In genomic region chr11:116023771-116024355, GRCm38 (mm10) we compare ENCODE assay signal across 8 mouse cellular contexts. TPM values are rescaled to one million over a fixed set of nuclear protein-coding genes. Genes with fewer than 3 reads are reported as not detected.
DNase-seq lines count a peak whose midpoint lies in the region; ATAC-seq and TF ChIP-seq lines count a peak whose summit lies in the region.

No protein-coding gene starts in this region.

- peak overlapping the region; percentile 99 for H3K27ac ChIP-seq in cerebellum, adult 2 months (ENCODE audit: insufficient read depth, low read length)
- H3K27ac ChIP-seq in hindbrain, embryonic 14.5 days: peak overlapping the region; percentile 100
- H3K27ac ChIP-seq in lung, postnatal 0 days (ENCODE audit: low read length): peak overlapping the region; percentile 99

- WGBS in cerebellum, adult 2 months: 1% methylated on average over 56 of the region's 57 CpGs
- under 1% methylated on average over 55 of the region's 57 CpGs for WGBS in hindbrain, embryonic 14.5 days
- under 1% methylated on average over 54 of the region's 57 CpGs for WGBS in lung, postnatal 0 days

- H3K9me3 ChIP-seq in hindbrain, embryonic 14.5 days (ENCODE audit: control insufficient read depth, low read length): no peaks in the 10 kb centered on the region
- H3K9me3 ChIP-seq in lung, postnatal 0 days (ENCODE audit: low read length): no peaks in the 10 kb centered on the region

- POLR2A ChIA-PET in Patski (lab: Charles Lee): interaction anchor here (1.0 kb wide), 1 partner anchor 62 kb away, joined by 4 read pairs; no protein-coding TSS in a partner anchor

- peak; percentile 94 for TF ChIP-seq CTCF in Patski (IDR thresholded peaks at IDR 0.05)
- TF ChIP-seq CTCF in cerebellum, adult 2 months (IDR thresholded peaks at IDR 0.05; ENCODE audit: borderline replicate concordance, insufficient read depth, low read depth, low read length): peak; percentile 47; the same call in 1 of the 2 replicates
- peak; percentile 82 for TF ChIP-seq CTCF in lung, postnatal 0 days (IDR thresholded peaks at IDR 0.05)

- H3K4me1 ChIP-seq in cerebellum, adult 2 months (ENCODE audit: control insufficient read depth, insufficient read depth, low read length): peaks cover 7% of the 10 kb centered on the region; the same call in 1 of the 2 replicates
- peaks cover 16% of the 10 kb centered on the region for H3K4me1 ChIP-seq in hindbrain, embryonic 14.5 days (replicated peaks; ENCODE audit: control insufficient read depth, insufficient read depth, low read length)
- H3K4me1 ChIP-seq in lung, postnatal 0 days (ENCODE audit: insufficient read depth, low read depth, low read length): no peaks in the 10 kb centered on the region; the same call in 1 of the 2 replicates

- ATAC-seq in Patski: peak; percentile 30
- peak; percentile 63 for ATAC-seq in hindbrain, embryonic 14.5 days (ENCODE audit: low FRiP score)
- ATAC-seq in lung, postnatal 0 days: peak; percentile 68

- H3K27me3 ChIP-seq in Patski: no peaks in the 10 kb centered on the region
- no peaks in the 10 kb centered on the region for H3K27me3 ChIP-seq in cerebellum, adult 2 months (ENCODE audit: control insufficient read depth, insufficient read depth, low read length)
- H3K27me3 ChIP-seq in hindbrain, embryonic 14.5 days (ENCODE audit: control insufficient read depth, insufficient read depth, low read length): no peaks in the 10 kb centered on the region
- no peaks in the 10 kb centered on the region for H3K27me3 ChIP-seq in lung, postnatal 0 days (replicated peaks; ENCODE audit: insufficient read depth, low read length)

- H3K4me3 ChIP-seq in cerebellum, adult 2 months (replicated peaks; ENCODE audit: insufficient read depth, low read depth, low read length): peak overlapping the region; percentile 80
- H3K4me3 ChIP-seq in hindbrain, embryonic 14.5 days (replicated peaks; ENCODE audit: low read length): peak overlapping the region; percentile 92
- peak overlapping the region; percentile 91 for H3K4me3 ChIP-seq in lung, postnatal 0 days (ENCODE audit: low read depth, low read length)

- peak; percentile 53 for DNase-seq in Patski (ENCODE audit: low read depth, low spot score)
- DNase-seq in cerebellum, adult 2 months: peak; percentile 91 to 94
- peak; percentile 71 to 78 for DNase-seq in frontal cortex, postnatal 10 days (ENCODE audit: low spot score in 2 of 2)
- peak; percentile 76 for DNase-seq in hindbrain, embryonic 14.5 days (ENCODE audit: low spot score)
- DNase-seq in layer of hippocampus, postnatal 25 days (ENCODE audit: extremely low spot score in 1 of 2, low spot score in 1 of 2): peak; percentile 73 to 80
- DNase-seq in lung, postnatal 0 days (ENCODE audit: low spot score): no peak
- peak; percentile 62 for DNase-seq in retina, postnatal 7 days (ENCODE audit: low read depth, low spot score)
- peak; percentile 56 for DNase-seq in urinary bladder, postnatal 10 days (ENCODE audit: low spot score)

- H3K36me3 ChIP-seq in hindbrain, embryonic 14.5 days (replicated peaks; ENCODE audit: control insufficient read depth, insufficient read depth): peaks cover 33% of the 10 kb centered on the region
- peaks cover 10% of the 10 kb centered on the region for H3K36me3 ChIP-seq in lung, postnatal 0 days (ENCODE audit: insufficient read depth, low read length)

- CTCF ChIA-PET in Patski (lab: Charles Lee): interaction anchor here (1.2 kb wide), 1 partner anchor 73 kb away, joined by 3 read pairs; no protein-coding TSS in a partner anchor

- H3K4me2 ChIP-seq in hindbrain, embryonic 14.5 days (replicated peaks): peak overlapping the region; percentile 90
- H3K4me2 ChIP-seq in lung, postnatal 0 days (replicated peaks; ENCODE audit: low read depth, low read length): peak overlapping the region; percentile 44

- no peak for TF ChIP-seq POLR2A in cerebellum, adult 2 months (IDR thresholded peaks at IDR 0.05; ENCODE audit: borderline replicate concordance, insufficient read depth, low read length)

- TF ChIP-seq EP300 in lung, postnatal 0 days (IDR thresholded peaks at IDR 0.05): no peak

- peak overlapping the region; percentile 99 for H3K9ac ChIP-seq in hindbrain, embryonic 14.5 days
- peak overlapping the region; percentile 99 for H3K9ac ChIP-seq in lung, postnatal 0 days (replicated peaks; ENCODE audit: low read depth)

- in situ Hi-C loops in Patski (cut with MboI; ENCODE audit: low pct_unique_long_range_greater_than_20kb): no loop called here

RNA-seq across cellular contexts. Expression of gene H3f3b, which starts 3.9 kb away (rescaled TPM):
- polyA plus RNA-seq in Patski (2021): 1,066 TPM
- 456 and 541 TPM in 2 replicates for polyA plus RNA-seq in cerebellum, adult 2 months (2012; rRNA removed)
- polyA plus RNA-seq in hindbrain, embryonic 14.5 days (2014; fragmentation: Nextera tagmentation; extraction: Ambion mirVana): 1,746 and 2,054 TPM in 2 replicates
- total RNA-seq in layer of hippocampus, postnatal 25 days (2021): 100 to 1,000 TPM; 281 to 291 TPM
- 1,667 and 1,708 TPM in 2 replicates for polyA plus RNA-seq in lung, postnatal 0 days (2015; fragmentation: Nextera tagmentation; extraction: Ambion mirVana)

RNA-seq across cellular contexts. Expression of gene Unk, which starts 6.3 kb away (rescaled TPM):
- 24.9 TPM for polyA plus RNA-seq in Patski (2021)
- polyA plus RNA-seq in cerebellum, adult 2 months (2012; rRNA removed): 48.1 and 49.1 TPM in 2 replicates
- 25.6 and 29.3 TPM in 2 replicates for polyA plus RNA-seq in hindbrain, embryonic 14.5 days (2014; fragmentation: Nextera tagmentation; extraction: Ambion mirVana)
- total RNA-seq in layer of hippocampus, postnatal 25 days (2021): 10 to 100 TPM; 19.6 to 23.2 TPM
- polyA plus RNA-seq in lung, postnatal 0 days (2015; fragmentation: Nextera tagmentation; extraction: Ambion mirVana): 14.5 and 15.0 TPM in 2 replicates

RNA-seq across cellular contexts. Expression of gene Galk1, which starts 11.3 kb away (rescaled TPM):
- polyA plus RNA-seq in Patski (2021): 100 TPM
- 14.8 and 15.1 TPM in 2 replicates for polyA plus RNA-seq in cerebellum, adult 2 months (2012; rRNA removed)
- 48.6 and 54.4 TPM in 2 replicates for polyA plus RNA-seq in hindbrain, embryonic 14.5 days (2014; fragmentation: Nextera tagmentation; extraction: Ambion mirVana)
- total RNA-seq in layer of hippocampus, postnatal 25 days (2021): 10 to 100 TPM; 14.0 to 16.9 TPM
- polyA plus RNA-seq in lung, postnatal 0 days (2015; fragmentation: Nextera tagmentation; extraction: Ambion mirVana): 91.0 and 95.6 TPM in 2 replicates

RNA-seq across cellular contexts. Expression of gene Itgb4, which starts 49.4 kb away (rescaled TPM):
- 0.06 TPM for polyA plus RNA-seq in Patski (2021)
- polyA plus RNA-seq in cerebellum, adult 2 months (2012; rRNA removed): 21.6 and 28.6 TPM in 2 replicates
- polyA plus RNA-seq in hindbrain, embryonic 14.5 days (2014; fragmentation: Nextera tagmentation; extraction: Ambion mirVana): 1.5 and 1.6 TPM in 2 replicates
- 1 to 10 TPM; 5.2 to 6.5 TPM for total RNA-seq in layer of hippocampus, postnatal 25 days (2021)
- 3.8 and 4.2 TPM in 2 replicates for polyA plus RNA-seq in lung, postnatal 0 days (2015; fragmentation: Nextera tagmentation; extraction: Ambion mirVana)

RNA-seq across cellular contexts. Expression of gene Unc13d, which starts 53.9 kb away (rescaled TPM):
- polyA plus RNA-seq in Patski (2021): 0.33 TPM
- polyA plus RNA-seq in cerebellum, adult 2 months (2012; rRNA removed): 3.8 and 5.7 TPM in 2 replicates
- 0.75 and 0.83 TPM in 2 replicates for polyA plus RNA-seq in hindbrain, embryonic 14.5 days (2014; fragmentation: Nextera tagmentation; extraction: Ambion mirVana)
- 1 to 10 TPM; 1.3 to 2.4 TPM for total RNA-seq in layer of hippocampus, postnatal 25 days (2021)
- 14.9 and 25.3 TPM in 2 replicates for polyA plus RNA-seq in lung, postnatal 0 days (2015; fragmentation: Nextera tagmentation; extraction: Ambion mirVana)
